ENCODE assay signal across 9 mouse cellular contexts in genomic region chr17:21532101-21532951, GRCm38 (mm10). TPM values are rescaled to one million over a fixed set of nuclear protein-coding genes. Genes with fewer than 3 reads are reported as not detected.
A peak's percentile ranks its signal among the peaks of the same experiment; 100 is the strongest.
DNase-seq lines count a peak whose midpoint lies in the region; ATAC-seq and TF ChIP-seq lines count a peak whose summit lies in the region.
"Had no signal": no experiment of that assay in that cellular context is flagged by ENCODE, and none has a peak within 500 bp of the region (broad histone marks: within the 10 kb centered on the region; RNA-seq: fewer than 3 reads in every experiment).

No protein-coding gene starts in this region.

- H3K79me2 ChIP-seq in heart, adult 2 months (replicated peaks; ENCODE audit: control insufficient read depth, insufficient read depth, low read length), result no peaks in the 10 kb centered on the region

- H3K4me1 ChIP-seq in erythroblast, embryonic 14.5 days (ENCODE audit: control insufficient read depth), result peaks cover 37% of the 10 kb centered on the region
- H3K4me1 ChIP-seq in embryonic facial prominence, embryonic 10.5 days, result peaks cover 28% of the 10 kb centered on the region
- peaks cover 6% of the 10 kb centered on the region for H3K4me1 ChIP-seq in heart, adult 2 months (ENCODE audit: control insufficient read depth, insufficient read depth, low read length)
- peaks cover 8% of the 10 kb centered on the region; the same call in 1 of the 2 replicates for H3K4me1 ChIP-seq in kidney, adult 2 months (ENCODE audit: control insufficient read depth, insufficient read depth, low read length)
- H3K4me1 ChIP-seq in limb, embryonic 12.5 days (replicated peaks), result peaks cover 13% of the 10 kb centered on the region; the same call in 1 of the 2 replicates
- peaks cover 26% of the 10 kb centered on the region for H3K4me1 ChIP-seq in midbrain, embryonic 13.5 days (replicated peaks)

- H3K4me3 ChIP-seq in erythroblast, embryonic 14.5 days (replicated peaks), result peak overlapping the region; percentile 68
- H3K4me3 ChIP-seq in embryonic facial prominence, embryonic 10.5 days, result peak overlapping the region; percentile 81
- peak overlapping the region; percentile 62 for H3K4me3 ChIP-seq in heart, adult 2 months
- peak overlapping the region; percentile 70 for H3K4me3 ChIP-seq in kidney, adult 2 months (ENCODE audit: insufficient read depth, low read depth, low read length)
- H3K4me3 ChIP-seq in limb, embryonic 12.5 days (replicated peaks), result peak overlapping the region; percentile 70
- H3K4me3 ChIP-seq in midbrain, embryonic 13.5 days (replicated peaks), result peak overlapping the region; percentile 86

- peak overlapping the region; percentile 64 for H3K4me2 ChIP-seq in limb, embryonic 12.5 days
- H3K4me2 ChIP-seq in midbrain, embryonic 13.5 days (replicated peaks), result peak overlapping the region; percentile 69

- peak; percentile 78 for DNase-seq in embryonic facial prominence, embryonic 10.5 days (ENCODE audit: low spot score)
- peak; percentile 85 to 86 for DNase-seq in heart, adult 2 months
- DNase-seq in kidney, adult 2 months, result peak; percentile 85
- peak; percentile 32 for DNase-seq in spleen, adult 12 weeks (ENCODE audit: low spot score)

- H3K27ac ChIP-seq in embryonic facial prominence, embryonic 10.5 days (replicated peaks), result peak overlapping the region; percentile 98
- peak overlapping the region; percentile 99 for H3K27ac ChIP-seq in heart, adult 2 months
- peak overlapping the region; percentile 70 for H3K27ac ChIP-seq in kidney, adult 2 months (ENCODE audit: insufficient read depth, low read depth, low read length)
- H3K27ac ChIP-seq in limb, embryonic 12.5 days, result peak overlapping the region; percentile 98
- H3K27ac ChIP-seq in midbrain, embryonic 13.5 days, result peak overlapping the region; percentile 91

- H3K9me3 ChIP-seq in erythroblast, embryonic 14.5 days (ENCODE audit: control insufficient read depth, low read length), result no peaks in the 10 kb centered on the region
- no peaks in the 10 kb centered on the region for H3K9me3 ChIP-seq in embryonic facial prominence, embryonic 10.5 days
- H3K9me3 ChIP-seq in limb, embryonic 12.5 days, result no peaks in the 10 kb centered on the region
- no peaks in the 10 kb centered on the region for H3K9me3 ChIP-seq in midbrain, embryonic 13.5 days

- H3K27me3 ChIP-seq in erythroblast, embryonic 14.5 days (ENCODE audit: control insufficient read depth), result no peaks in the 10 kb centered on the region
- no peaks in the 10 kb centered on the region for H3K27me3 ChIP-seq in embryonic facial prominence, embryonic 10.5 days (replicated peaks; ENCODE audit: low read depth, poor library complexity, severe bottlenecking)
- no peaks in the 10 kb centered on the region for H3K27me3 ChIP-seq in heart, adult 2 months (ENCODE audit: control insufficient read depth, insufficient read depth, low read length)
- H3K27me3 ChIP-seq in kidney, adult 2 months (replicated peaks; ENCODE audit: control insufficient read depth, insufficient read depth, low read length), result no peaks in the 10 kb centered on the region
- no peaks in the 10 kb centered on the region for H3K27me3 ChIP-seq in limb, embryonic 12.5 days
- H3K27me3 ChIP-seq in midbrain, embryonic 13.5 days, result no peaks in the 10 kb centered on the region
- H3K27me3 ChIP-seq: CH12.LX had no signal

- peak; percentile 76 for TF ChIP-seq POLR2A in heart, adult 2 months (IDR thresholded peaks at IDR 0.05; ENCODE audit: insufficient read depth, low read depth, low read length)
- TF ChIP-seq POLR2A in kidney, adult 2 months (IDR thresholded peaks at IDR 0.05; ENCODE audit: low read depth, low read length), result no peak

- peak overlapping the region; percentile 96 for H3K9ac ChIP-seq in heart, adult 2 months (ENCODE audit: low read depth, low read length)
- peak overlapping the region; percentile 94 for H3K9ac ChIP-seq in limb, embryonic 12.5 days (replicated peaks)
- H3K9ac ChIP-seq in midbrain, embryonic 13.5 days (replicated peaks), result peak overlapping the region; percentile 92

- 0 out of 2 replicates have a peak, but pooled peaks have one; percentile 22 for TF ChIP-seq EP300 in heart, adult 2 months (IDR thresholded peaks at IDR 0.05; ENCODE audit: insufficient read depth, low read depth, low read length)

- WGBS in embryonic facial prominence, embryonic 10.5 days, result under 1% methylated on average over 54 of the region's 54 CpGs
- under 1% methylated on average over 54 of the region's 54 CpGs for WGBS in heart, adult 2 months
- under 1% methylated on average over 54 of the region's 54 CpGs for WGBS in kidney, adult 2 months
- under 1% methylated on average over 54 of the region's 54 CpGs for WGBS in limb, embryonic 12.5 days
- WGBS in midbrain, embryonic 13.5 days, result under 1% methylated on average over 54 of the region's 54 CpGs

- TF ChIP-seq CTCF in heart, adult 2 months (IDR thresholded peaks at IDR 0.05), result peak; percentile 63
- peak; percentile 17; the same call in 1 of the 2 replicates for TF ChIP-seq CTCF in kidney, adult 2 months (conservative IDR thresholded peaks at IDR 0.05; ENCODE audit: insufficient read depth, insufficient read length, low read depth, low read length)

- intact Hi-C loops in heart, adult 2 months (cut with DNase I), result loop anchor here (10.0 kb wide), 2 partner anchors 298 to 588 kb away; partner anchors contain the start of gene Ppp2r1a

- no peak for ATAC-seq in erythroblast, adult 5-6 weeks (replicated peaks; ENCODE audit: low FRiP score, poor library complexity, severe bottlenecking)
- peak; percentile 73 for ATAC-seq in limb, embryonic 12.5 days (ENCODE audit: insufficient number of reproducible peaks, insufficient read depth, low FRiP score, low TSS enrichment, low read depth)
- peak; percentile 90 for ATAC-seq in midbrain, embryonic 13.5 days

- H3K36me3 ChIP-seq in erythroblast, embryonic 14.5 days (ENCODE audit: control insufficient read depth), result no peaks in the 10 kb centered on the region
- no peaks in the 10 kb centered on the region for H3K36me3 ChIP-seq in embryonic facial prominence, embryonic 10.5 days (replicated peaks)
- H3K36me3 ChIP-seq in heart, adult 2 months (ENCODE audit: control insufficient read depth, insufficient read depth, low read length), result peaks cover 10% of the 10 kb centered on the region
- H3K36me3 ChIP-seq in kidney, adult 2 months (ENCODE audit: control insufficient read depth, insufficient read depth, low read length), result no peaks in the 10 kb centered on the region
- H3K36me3 ChIP-seq in limb, embryonic 12.5 days, result no peaks in the 10 kb centered on the region
- H3K36me3 ChIP-seq in midbrain, embryonic 13.5 days, result no peaks in the 10 kb centered on the region

RNA-seq across cellular contexts. Expression of gene Zfp52, which starts 3.0 kb away (rescaled TPM):
- polyA plus RNA-seq in erythroblast, embryonic 14.5 days (2012), result 0.01 TPM in 1 of 2 replicates, not detected in the other
- total RNA-seq in erythroblast, adult 5-6 weeks (2015; ENCODE audit: low replicate concordance), result 9.4 and 13.3 TPM in 2 replicates
- total RNA-seq in erythroblast, adult 5-6 weeks (2017; ENCODE audit: low replicate concordance), result 3.8 and 5.2 TPM in 2 replicates
- polyA plus RNA-seq in embryonic facial prominence, embryonic 10.5 days (2016; fragmentation: Nextera tagmentation; extraction: Ambion mirVana), result 2.8 and 3.0 TPM in 2 replicates
- 1 to 10 TPM; 3.5 to 5.9 TPM for total RNA-seq in heart, adult 2 months (2021)
- polyA plus RNA-seq in heart, adult 2 months (2012; rRNA removed), result 1.1 and 1.9 TPM in 2 replicates
- 0.39 and 0.81 TPM in 2 replicates for polyA plus RNA-seq in kidney, adult 2 months (2012; rRNA removed)
- 3.2 and 4.0 TPM in 2 replicates for polyA plus RNA-seq in limb, embryonic 12.5 days (2016; fragmentation: Nextera tagmentation; extraction: Ambion mirVana)
- 0.84 and 1.2 TPM in 2 replicates for polyA plus RNA-seq in midbrain, embryonic 13.5 days (2015; fragmentation: Nextera tagmentation; extraction: Ambion mirVana)

RNA-seq across cellular contexts. Expression of gene Zfp948, which starts 34.5 kb away (rescaled TPM):
- 0.09 and 0.14 TPM in 2 replicates for polyA plus RNA-seq in erythroblast, embryonic 14.5 days (2012)
- total RNA-seq in erythroblast, adult 5-6 weeks (2015; ENCODE audit: low replicate concordance), result 2.5 and 3.3 TPM in 2 replicates
- total RNA-seq in erythroblast, adult 5-6 weeks (2017; ENCODE audit: low replicate concordance), result 0.28 and 0.77 TPM in 2 replicates
- polyA plus RNA-seq in embryonic facial prominence, embryonic 10.5 days (2016; fragmentation: Nextera tagmentation; extraction: Ambion mirVana), result 14.6 and 14.9 TPM in 2 replicates
- 1 to 10 TPM; 2.7 to 3.7 TPM for total RNA-seq in heart, adult 2 months (2021)
- polyA plus RNA-seq in heart, adult 2 months (2012; rRNA removed), result 1.2 and 3.0 TPM in 2 replicates
- polyA plus RNA-seq in kidney, adult 2 months (2012; rRNA removed), result 0.94 and 1.5 TPM in 2 replicates
- polyA plus RNA-seq in limb, embryonic 12.5 days (2016; fragmentation: Nextera tagmentation; extraction: Ambion mirVana), result 12.2 and 13.5 TPM in 2 replicates
- polyA plus RNA-seq in midbrain, embryonic 13.5 days (2015; fragmentation: Nextera tagmentation; extraction: Ambion mirVana), result 15.1 and 17.9 TPM in 2 replicates

RNA-seq across cellular contexts. Expression of gene Zfp53, which starts 43.5 kb away (rescaled TPM):
- 0.05 and 0.13 TPM in 2 replicates for polyA plus RNA-seq in erythroblast, embryonic 14.5 days (2012)
- 2.1 and 15.8 TPM in 2 replicates for total RNA-seq in erythroblast, adult 5-6 weeks (2015; ENCODE audit: low replicate concordance)
- 0.84 and 6.5 TPM in 2 replicates for total RNA-seq in erythroblast, adult 5-6 weeks (2017; ENCODE audit: low replicate concordance)
- 8.6 and 9.5 TPM in 2 replicates for polyA plus RNA-seq in embryonic facial prominence, embryonic 10.5 days (2016; fragmentation: Nextera tagmentation; extraction: Ambion mirVana)
- total RNA-seq in heart, adult 2 months (2021), result 1 to 10 TPM; 2.0 to 2.5 TPM
- polyA plus RNA-seq in heart, adult 2 months (2012; rRNA removed), result 0.55 and 1.0 TPM in 2 replicates
- polyA plus RNA-seq in kidney, adult 2 months (2012; rRNA removed), result 1.0 and 1.2 TPM in 2 replicates
- polyA plus RNA-seq in limb, embryonic 12.5 days (2016; fragmentation: Nextera tagmentation; extraction: Ambion mirVana), result 9.6 TPM in 2 replicates
- 9.5 and 11.1 TPM in 2 replicates for polyA plus RNA-seq in midbrain, embryonic 13.5 days (2015; fragmentation: Nextera tagmentation; extraction: Ambion mirVana)

Comparison
In these comparisons a context has a peak if more than half of its experiments do, and no peak if none do; other contexts are left out.
1. DNase-seq: peak in every context shown above with its lines; median percentile 86 in heart, adult 2 months; 85 in kidney, adult 2 months; 78 in embryonic facial prominence, embryonic 10.5 days; 32 in spleen, adult 12 weeks.